Mouse (Mus musculus) kidney, embryonic 16.5 days (tissue): ENCODE measurements around the gene Gm5447. TPM values are rescaled to one million over a fixed set of nuclear protein-coding genes. Genes with fewer than 3 reads are reported as not detected.

Experiments used
- ATAC-seq: fragments of 200-750 bp; cut with Nextera tagmentation; 2 replicates; pipeline ENCODE4 v1.8.0; 2017; ENCODE audit warnings: moderate TSS enrichment; ENCODE audit not compliant: low FRiP score, low TSS enrichment
- H3K27ac ChIP-seq: fragments of 300-500 bp; sonication (generic); 2 replicates; pipeline ENCODE4 v1.5.1; 2014; ENCODE audit warnings: low read length
- H3K27me3 ChIP-seq: fragments of 300-500 bp; sonication (generic); 2 replicates; pipeline ENCODE4 v1.6.1; 2014; ENCODE audit warnings: low read length, control low read depth, mixed read lengths; ENCODE audit not compliant: insufficient read depth
- H3K36me3 ChIP-seq: fragments of 300-500 bp; sonication (generic); 2 replicates; pipeline ENCODE4 v1.6.1; 2014; ENCODE audit warnings: low read length, control low read depth, mixed read lengths; ENCODE audit not compliant: insufficient read depth
- H3K4me1 ChIP-seq: fragments of 300-500 bp; sonication (generic); 2 replicates; pipeline ENCODE4 v1.6.1; 2014; ENCODE audit warnings: low read length, control low read depth, mixed read lengths; ENCODE audit not compliant: insufficient read depth
- H3K4me2 ChIP-seq: fragments of 300-500 bp; sonication (generic); replicated peaks from 2 replicates; pipeline ENCODE4 v1.6.1; 2014; ENCODE audit warnings: low read depth, low read length
- H3K4me3 ChIP-seq: fragments of 300-500 bp; sonication (generic); 2 replicates; pipeline ENCODE4 v1.5.1; 2014; ENCODE audit warnings: mild to moderate bottlenecking, low read length
- H3K9ac ChIP-seq: fragments of 300-500 bp; sonication (generic); replicated peaks from 2 replicates; pipeline ENCODE4 v1.6.1; 2014; ENCODE audit warnings: low read length
- H3K9me3 ChIP-seq: fragments of 300-500 bp; sonication (generic); 2 replicates; pipeline ENCODE4 v1.6.1; 2016; ENCODE audit warnings: low read length, control low read depth
- WGBS: fragments of 180-500 bp; shearing (Covaris S2); extraction: QIAGEN DNeasy Blood & Tissue Kit; methylation state at CpG from one replicate; pipeline ENCODE4 v1.1.7; 2014; 5-methylcytosine and 5-hydroxymethylcytosine counted together
- polyA plus RNA-seq: library from polyadenylated mRNA; unstranded; fragments of >200 nt; fragmentation: Nextera tagmentation; extraction: Ambion mirVana; gene quantifications from 2 replicates; pipeline ENCODE4 v1.2.1, GENCODE M21; 2015

Gm5447 gene
- polyA plus RNA-seq, 1 experiment from 2014 or later = not detected

- Histone ChIP-seq H3K4me3 (no peak overlapping the region), H3K9me3 (no peaks in the 10 kb centered on the region), H3K9ac (no peak overlapping the region), H3K27me3 (peaks cover 4% of the 10 kb centered on the region; the same call in 1 of the 2 replicates), H3K4me2 (no peak overlapping the region), H3K36me3 (no peaks in the 10 kb centered on the region), H3K4me1 (no peaks in the 10 kb centered on the region), H3K27ac (no peak overlapping the region)
- no peak for ATAC-seq
- 87% methylated on average over 8 of the region's 8 CpGs for WGBS
Measured at GRCm38 (mm10) chr13:30997526-30998253, 23.7 kb downstream of the Gm5447 start.

- ATAC-seq = no peak
- H3K4me3 ChIP-seq = no peak overlapping the region
- no peak overlapping the region for H3K9ac ChIP-seq
- H3K36me3 ChIP-seq = no peaks in the 10 kb centered on the region
- WGBS = 88% methylated on average over 6 of the region's 6 CpGs
- no peak overlapping the region for H3K4me2 ChIP-seq
- no peaks in the 10 kb centered on the region for H3K27me3 ChIP-seq
- no peaks in the 10 kb centered on the region for H3K9me3 ChIP-seq
- H3K4me1 ChIP-seq = no peaks in the 10 kb centered on the region
- H3K27ac ChIP-seq = no peak overlapping the region
Measured at GRCm38 (mm10) chr13:30999799-31000198, 25.8 kb downstream of the Gm5447 start.

GRCm38 (mm10) chr13:31004458-31004857, 30.5 kb downstream of the Gm5447 start:
- Histone ChIP-seq H3K4me1 (no peaks in the 10 kb centered on the region), H3K9ac (no peak overlapping the region), H3K36me3 (no peaks in the 10 kb centered on the region), H3K27ac (no peak overlapping the region), H3K4me3 (no peak overlapping the region), H3K4me2 (peak overlapping the region; percentile 40), H3K27me3 (no peaks in the 10 kb centered on the region), H3K9me3 (no peaks in the 10 kb centered on the region)
- 47% methylated on average over 12 of the region's 12 CpGs for WGBS
- ATAC-seq = no peak

DNA sequence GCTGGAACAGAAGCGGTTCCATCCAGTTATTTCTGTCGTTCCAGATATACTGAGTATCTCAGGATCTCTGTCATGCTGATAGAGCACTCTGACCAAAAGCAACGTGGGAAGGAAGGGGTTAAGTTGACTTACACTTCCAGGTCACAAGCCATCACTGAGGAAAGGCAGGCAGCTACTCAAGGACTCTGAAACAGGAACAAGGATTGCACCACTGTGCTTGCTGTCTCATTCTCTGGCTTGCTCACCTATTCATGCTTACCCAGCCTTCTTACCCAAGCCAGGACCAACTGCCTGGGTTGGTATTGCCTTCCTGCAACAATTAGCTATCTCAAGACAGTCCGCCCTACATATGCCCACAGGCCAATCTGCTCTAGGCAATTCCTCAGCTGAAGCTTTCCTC, 31.0 kb downstream of the Gm5447 start:
- H3K4me3 ChIP-seq = no peak overlapping the region
- no peaks in the 10 kb centered on the region for H3K36me3 ChIP-seq
- 64% methylated on average over 4 of the region's 4 CpGs for WGBS
- H3K4me1 ChIP-seq = no peaks in the 10 kb centered on the region
- no peak overlapping the region for H3K9ac ChIP-seq
- no peak for ATAC-seq
- 0 out of 2 replicates have a peak overlapping the region, but pooled peaks have one; percentile 40 for H3K4me2 ChIP-seq
- no peak overlapping the region for H3K27ac ChIP-seq
- no peaks in the 10 kb centered on the region for H3K27me3 ChIP-seq
- no peaks in the 10 kb centered on the region for H3K9me3 ChIP-seq

GRCm38 (mm10) chr13:31017545-31017944, 43.5 kb downstream of the Gm5447 start:
- Histone ChIP-seq H3K4me1 (0 out of 2 replicates have a peak, but pooled peaks cover 4% of the 10 kb centered on the region), H3K27ac (no peak overlapping the region), H3K4me2 (no peak overlapping the region), H3K27me3 (no peaks in the 10 kb centered on the region), H3K4me3 (no peak overlapping the region), H3K9me3 (no peaks in the 10 kb centered on the region), H3K36me3 (no peaks in the 10 kb centered on the region), H3K9ac (no peak overlapping the region)
- WGBS = 90% methylated on average over 3 of the region's 3 CpGs
- ATAC-seq = no peak

DNA sequence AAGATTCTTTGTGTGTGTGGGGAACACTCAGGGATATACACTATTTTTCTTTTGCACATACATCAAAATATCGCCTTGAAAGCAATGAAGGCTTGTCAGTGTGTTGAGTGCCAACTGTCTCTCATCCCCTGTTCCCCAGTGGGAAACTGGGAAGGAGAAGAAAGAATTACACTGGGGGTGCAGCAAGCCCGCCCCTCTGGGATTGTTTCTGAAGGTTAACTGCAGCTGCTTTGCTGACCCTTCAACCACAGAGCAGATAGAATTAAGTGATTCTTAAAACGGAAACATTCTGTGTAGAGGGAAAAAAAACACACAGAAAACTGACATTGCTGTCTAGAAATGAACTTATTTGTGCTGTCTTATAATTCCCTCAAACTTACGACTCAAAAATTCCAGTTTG, 47.5 kb downstream of the Gm5447 start:
- WGBS = 44% methylated on average over 4 of the region's 4 CpGs
- Histone ChIP-seq H3K27me3 (0 out of 2 replicates have a peak, but pooled peaks cover 2% of the 10 kb centered on the region), H3K9ac (no peak overlapping the region), H3K9me3 (no peaks in the 10 kb centered on the region), H3K27ac (no peak overlapping the region), H3K4me2 (no peak overlapping the region), H3K4me3 (no peak overlapping the region), H3K4me1 (0 out of 2 replicates have a peak, but pooled peaks cover 4% of the 10 kb centered on the region), H3K36me3 (no peaks in the 10 kb centered on the region)
- ATAC-seq = no peak

GRCm38 (mm10) chr13:31021927-31022326, 47.9 kb downstream of the Gm5447 start:
- no peak for ATAC-seq
- Histone ChIP-seq H3K36me3 (no peaks in the 10 kb centered on the region), H3K4me1 (0 out of 2 replicates have a peak, but pooled peaks cover 4% of the 10 kb centered on the region), H3K4me2 (no peak overlapping the region), H3K9ac (no peak overlapping the region), H3K27ac (no peak overlapping the region), H3K27me3 (0 out of 2 replicates have a peak, but pooled peaks cover 2% of the 10 kb centered on the region), H3K4me3 (no peak overlapping the region), H3K9me3 (no peaks in the 10 kb centered on the region)
- 43% methylated on average over 6 of the region's 6 CpGs for WGBS

DNA sequence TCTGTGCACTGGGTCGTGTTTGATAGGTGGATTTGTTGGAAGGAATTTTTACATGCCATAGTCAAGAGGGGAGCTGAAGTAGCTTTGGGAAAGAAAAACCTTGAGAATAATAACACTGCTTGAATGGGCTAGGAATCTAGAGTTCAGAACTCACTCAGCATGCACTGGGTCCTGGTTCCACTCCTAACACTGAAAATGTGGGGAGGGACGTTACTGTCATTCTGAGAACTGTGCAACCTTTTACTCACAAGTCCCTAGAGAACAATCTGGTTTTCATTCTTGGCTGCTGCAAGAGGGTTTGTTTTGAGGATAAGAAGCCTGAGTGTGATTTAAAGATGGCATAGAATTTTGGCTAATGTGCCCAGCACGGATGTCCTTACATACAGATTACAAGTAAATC, 49.7 kb downstream of the Gm5447 start:
- H3K27me3 ChIP-seq = 0 out of 2 replicates have a peak, but pooled peaks cover 2% of the 10 kb centered on the region
- no peaks in the 10 kb centered on the region for H3K36me3 ChIP-seq
- H3K4me1 ChIP-seq = 0 out of 2 replicates have a peak, but pooled peaks cover 4% of the 10 kb centered on the region
- no peak overlapping the region for H3K4me3 ChIP-seq
- 69% methylated on average over 3 of the region's 3 CpGs for WGBS
- no peak for ATAC-seq
- no peak overlapping the region for H3K9ac ChIP-seq
- H3K9me3 ChIP-seq = no peaks in the 10 kb centered on the region
- no peak overlapping the region for H3K4me2 ChIP-seq
- H3K27ac ChIP-seq = no peak overlapping the region
